Mouse (Mus musculus) hindbrain, postnatal 0 days (tissue): Measurements from ENCODE around the gene Scn1b. TPM values are rescaled to one million over a fixed set of nuclear protein-coding genes. Genes with fewer than 3 reads are reported as not detected.
A peak's percentile ranks its signal among the peaks of the same experiment; 100 is the strongest.

Experiments
- ATAC-seq: fragments of 200-750 bp; cut with Nextera tagmentation; 2 replicates; pipeline ENCODE4 v1.8.0; 2017; ENCODE audit warnings: mild to moderate bottlenecking, moderate TSS enrichment, moderate library complexity
- DNase-seq: peaks from one replicate; pipeline ENCODE4 v3.0.0-alpha.2; 2015; ENCODE audit warnings: low spot score
- H3K27ac ChIP-seq: fragments of 300-500 bp; sonication (generic); 2 replicates; pipeline ENCODE4 v1.5.1; 2014; ENCODE audit warnings: mild to moderate bottlenecking
- H3K27me3 ChIP-seq: fragments of 300-500 bp; sonication (generic); 2 replicates; pipeline ENCODE4 v1.6.1; 2014; ENCODE audit warnings: low read length, mixed read lengths; ENCODE audit not compliant: insufficient read depth
- H3K36me3 ChIP-seq: fragments of 300-500 bp; sonication (generic); 2 replicates; pipeline ENCODE4 v1.6.1; 2014; ENCODE audit warnings: low read length, mixed read lengths; ENCODE audit not compliant: insufficient read depth
- H3K4me1 ChIP-seq: fragments of 300-500 bp; sonication (generic); 2 replicates; pipeline ENCODE4 v1.6.1; 2014; ENCODE audit warnings: antibody characterized with exemption, low read length, mixed read lengths; ENCODE audit not compliant: insufficient read depth
- H3K4me2 ChIP-seq: fragments of 300-500 bp; sonication (generic); 2 replicates; pipeline ENCODE4 v1.6.1; 2014; ENCODE audit warnings: low read depth, mild to moderate bottlenecking, low read length, moderate library complexity, mixed read lengths
- H3K4me3 ChIP-seq: fragments of 300-500 bp; sonication (generic); 2 replicates; pipeline ENCODE4 v1.5.1; 2014; ENCODE audit warnings: low read length
- H3K9ac ChIP-seq: fragments of 300-500 bp; sonication (generic); replicated peaks from 2 replicates; pipeline ENCODE4 v1.6.1; 2014; ENCODE audit warnings: mild to moderate bottlenecking, low read length, moderate library complexity, mixed read lengths
- H3K9me3 ChIP-seq: fragments of 300-500 bp; sonication (generic); 2 replicates; pipeline ENCODE4 v1.6.1; 2016; ENCODE audit warnings: low read length, mixed read lengths
- CTCF ChIP-seq: IDR thresholded peaks from 2 replicates; pipeline ENCODE4 v1.5.1; 2016; ENCODE audit warnings: antibody characterized with exemption, control low read depth, low read depth
- WGBS: fragments of 180-500 bp; shearing (Covaris S2); extraction: QIAGEN DNeasy Blood & Tissue Kit; methylation state at CpG from one replicate; pipeline ENCODE4 v1.1.7; 2014; 5-methylcytosine and 5-hydroxymethylcytosine counted together
- polyA plus RNA-seq: library from polyadenylated mRNA; unstranded; fragments of >200 nt; fragmentation: Nextera tagmentation; extraction: Ambion mirVana; gene quantifications from 2 replicates; pipeline ENCODE4 v1.2.1, GENCODE M21; 2015
- total RNA-seq: library from RNA; depleted of rRNA; stranded (reverse); fragments of >200 nt; gene quantifications from 2 replicates; pipeline ENCODE4 v1.2.3, GENCODE M21; 2014

Scn1b gene
- total and polyA plus RNA-seq, 2 experiments from 2014 or later, result 44.3 to 69.5 TPM

GRCm38 (mm10) chr7:31163666-31164577, 37.1 kb upstream of the Scn1b start:
- no peak for TF ChIP-seq CTCF
- H3K4me3 ChIP-seq, result no peak overlapping the region
- no peaks in the 10 kb centered on the region for H3K9me3 ChIP-seq
- H3K36me3 ChIP-seq, result no peaks in the 10 kb centered on the region
- H3K27ac ChIP-seq, result no peak overlapping the region
- WGBS, result 47% methylated on average over 3 of the region's 3 CpGs
- no peak overlapping the region for H3K9ac ChIP-seq
- H3K27me3 ChIP-seq, result no peaks in the 10 kb centered on the region
- no peak overlapping the region for H3K4me2 ChIP-seq
- no peaks in the 10 kb centered on the region for H3K4me1 ChIP-seq
- no peak for ATAC-seq
- DNase-seq, result peak; percentile 17

- Histone ChIP-seq H3K4me2 (no peak overlapping the region), H3K4me3 (no peak overlapping the region), H3K27me3 (no peaks in the 10 kb centered on the region), H3K9ac (no peak overlapping the region), H3K36me3 (no peaks in the 10 kb centered on the region), H3K4me1 (no peaks in the 10 kb centered on the region), H3K9me3 (no peaks in the 10 kb centered on the region), H3K27ac (no peak overlapping the region)
- 67% methylated on average over 11 of the region's 11 CpGs for WGBS
- DNase-seq, result no peak
- ATAC-seq, result no peak
- no peak for TF ChIP-seq CTCF
Observed at GRCm38 (mm10) chr7:31162324-31162723, 35.5 kb upstream of the Scn1b start.

- no peak overlapping the region for H3K4me2 ChIP-seq
- H3K4me1 ChIP-seq, result no peaks in the 10 kb centered on the region
- DNase-seq (no peak), ATAC-seq (no peak)
- no peak overlapping the region for H3K27ac ChIP-seq
- no peaks in the 10 kb centered on the region for H3K36me3 ChIP-seq
- no peak overlapping the region for H3K4me3 ChIP-seq
- H3K9ac ChIP-seq, result no peak overlapping the region
- WGBS, result 58% methylated on average over 3 of the region's 3 CpGs
- TF ChIP-seq CTCF, result no peak
- H3K9me3 ChIP-seq, result no peaks in the 10 kb centered on the region
- H3K27me3 ChIP-seq, result no peaks in the 10 kb centered on the region
Observed at GRCm38 (mm10) chr7:31161831-31162230, 35.0 kb upstream of the Scn1b start.

- Histone ChIP-seq H3K4me2 (no peak overlapping the region), H3K9ac (no peak overlapping the region), H3K4me1 (no peaks in the 10 kb centered on the region), H3K9me3 (no peaks in the 10 kb centered on the region), H3K27ac (no peak overlapping the region), H3K4me3 (no peak overlapping the region), H3K27me3 (no peaks in the 10 kb centered on the region), H3K36me3 (no peaks in the 10 kb centered on the region)
- TF ChIP-seq CTCF, result no peak
- ATAC-seq (no peak), DNase-seq (no peak)
- WGBS, result 68% methylated on average over 3 of the region's 3 CpGs
Observed at GRCm38 (mm10) chr7:31161246-31161645, 34.4 kb upstream of the Scn1b start.

- no peaks in the 10 kb centered on the region for H3K36me3 ChIP-seq
- H3K9ac ChIP-seq, result no peak overlapping the region
- H3K9me3 ChIP-seq, result no peaks in the 10 kb centered on the region
- H3K27ac ChIP-seq, result no peak overlapping the region
- no peak overlapping the region for H3K4me3 ChIP-seq
- ATAC-seq (no peak), DNase-seq (no peak)
- no peak overlapping the region for H3K4me2 ChIP-seq
- no peaks in the 10 kb centered on the region for H3K4me1 ChIP-seq
- H3K27me3 ChIP-seq, result no peaks in the 10 kb centered on the region
- TF ChIP-seq CTCF, result no peak
- 86% methylated on average over 5 of the region's 5 CpGs for WGBS
Observed at GRCm38 (mm10) chr7:31160763-31161162, 34.0 kb upstream of the Scn1b start.

GRCm38 (mm10) chr7:31156034-31156928, 29.5 kb upstream of the Scn1b start:
- no peaks in the 10 kb centered on the region for H3K27me3 ChIP-seq
- H3K9me3 ChIP-seq, result no peaks in the 10 kb centered on the region
- no peaks in the 10 kb centered on the region; the same call in 1 of the 2 replicates for H3K4me1 ChIP-seq
- H3K27ac ChIP-seq, result no peak overlapping the region
- DNase-seq (no peak), ATAC-seq (no peak)
- 44% methylated on average over 17 of the region's 19 CpGs for WGBS
- H3K9ac ChIP-seq, result no peak overlapping the region
- TF ChIP-seq CTCF, result peak; percentile 38; the same call in 1 of the 2 replicates
- no peak overlapping the region for H3K4me2 ChIP-seq
- H3K4me3 ChIP-seq, result no peak overlapping the region
- no peaks in the 10 kb centered on the region for H3K36me3 ChIP-seq
